Mouse (Mus musculus): ENCODE results near the gene Slc8a3.
"Not testable (repeated sequence)": the region's sequence is repeated elsewhere in the genome, so short reads cannot be mapped to it uniquely, and the experiment has no call there.

Slc8a3 gene

GRCm38 (mm10) chr12:81332875-81333421 is at the start of gene Slc8a3:
Gene Slc8a3 (minus strand): TSS chr12:81333180.
- DNase-seq (ENCODE audit: low read depth in 2 of 2, low spot score in 2 of 2), result no peak

GRCm38 (mm10) chr12:81379364-81379763 is 46.4 kb upstream of the Slc8a3 start, which contains the start of gene Gm4787:
Gene Gm4787 (minus strand): TSS chr12:81379464.
- not testable (repeated sequence) for DNase-seq (ENCODE audit: low read depth in 2 of 2, low spot score in 2 of 2)

- no peak for DNase-seq (ENCODE audit: low read depth in 2 of 2, low spot score in 2 of 2)
These were observed 861 bp upstream of the Slc8a3 start for GRCm38 (mm10) chr12:81333841-81334240.

GRCm38 (mm10) chr12:81331937-81332874 is 774 bp downstream of the Slc8a3 start:
- DNase-seq (ENCODE audit: low read depth in 2 of 2, low spot score in 2 of 2), result no peak

GRCm38 (mm10) chr12:81331046-81331638 is 1.8 kb downstream of the Slc8a3 start:
- no peak for DNase-seq (ENCODE audit: low read depth in 2 of 2, low spot score in 2 of 2)

- no peak for DNase-seq (ENCODE audit: low read depth in 2 of 2, low spot score in 2 of 2)
These were observed 8.0 kb downstream of the Slc8a3 start for GRCm38 (mm10) chr12:81324991-81325390.

- DNase-seq (ENCODE audit: low read depth in 2 of 2, low spot score in 2 of 2), result no peak
These were observed 8.9 kb downstream of the Slc8a3 start for GRCm38 (mm10) chr12:81324116-81324515.

GRCm38 (mm10) chr12:81321021-81321420 is 12.0 kb downstream of the Slc8a3 start:
- no peak for DNase-seq (ENCODE audit: low read depth in 2 of 2, low spot score in 2 of 2)

GRCm38 (mm10) chr12:81317811-81318210 is 15.2 kb downstream of the Slc8a3 start:
- no peak for DNase-seq (ENCODE audit: low read depth in 2 of 2, low spot score in 2 of 2)

GRCm38 (mm10) chr12:81315953-81316352 is 17.0 kb downstream of the Slc8a3 start:
- no peak for DNase-seq (ENCODE audit: low read depth in 2 of 2, low spot score in 2 of 2)

GRCm38 (mm10) chr12:81303626-81304025 is 29.4 kb downstream of the Slc8a3 start:
- DNase-seq (ENCODE audit: low read depth in 2 of 2, low spot score in 2 of 2), result no peak

GRCm38 (mm10) chr12:81294613-81295012 is 38.4 kb downstream of the Slc8a3 start:
- no peak for DNase-seq (ENCODE audit: low read depth in 2 of 2, low spot score in 2 of 2)

GRCm38 (mm10) chr12:81278031-81278430 is 54.9 kb downstream of the Slc8a3 start:
- no peak for DNase-seq (ENCODE audit: low read depth in 2 of 2, low spot score in 2 of 2)

- no peak for DNase-seq (ENCODE audit: low read depth in 2 of 2, low spot score in 2 of 2)
These were observed 58.4 kb downstream of the Slc8a3 start for GRCm38 (mm10) chr12:81274616-81275015.

GRCm38 (mm10) chr12:81273333-81273732 is 59.6 kb downstream of the Slc8a3 start:
- no peak for DNase-seq (ENCODE audit: low read depth in 2 of 2, low spot score in 2 of 2)

GRCm38 (mm10) chr12:81269246-81269645 is 63.7 kb downstream of the Slc8a3 start:
- DNase-seq (ENCODE audit: low read depth in 2 of 2, low spot score in 2 of 2), result no peak

- DNase-seq (ENCODE audit: low read depth in 2 of 2, low spot score in 2 of 2), result no peak
These were observed 70.2 kb downstream of the Slc8a3 start for GRCm38 (mm10) chr12:81262821-81263220.

- DNase-seq (ENCODE audit: low read depth in 2 of 2, low spot score in 2 of 2), result no peak
These were observed 74.8 kb downstream of the Slc8a3 start for GRCm38 (mm10) chr12:81258215-81258614.

GRCm38 (mm10) chr12:81245411-81245810 is 87.6 kb downstream of the Slc8a3 start:
- DNase-seq (ENCODE audit: low read depth in 2 of 2, low spot score in 2 of 2), result no peak

- no peak for DNase-seq (ENCODE audit: low read depth in 2 of 2, low spot score in 2 of 2)
These were observed 88.0 kb downstream of the Slc8a3 start for GRCm38 (mm10) chr12:81244954-81245353.

- no peak for DNase-seq (ENCODE audit: low read depth in 2 of 2, low spot score in 2 of 2)
These were observed 88.5 kb downstream of the Slc8a3 start for GRCm38 (mm10) chr12:81244492-81244891.

GRCm38 (mm10) chr12:81241676-81242075 is 91.3 kb downstream of the Slc8a3 start:
- no peak for DNase-seq (ENCODE audit: low read depth in 2 of 2, low spot score in 2 of 2)
